Mouse (Mus musculus): ENCODE measurements around the gene Gm17428. TPM values are rescaled to one million over a fixed set of nuclear protein-coding genes. Genes with fewer than 3 reads are reported as not detected.
A peak's percentile ranks its signal among the peaks of the same experiment; 100 is the strongest.

Gene Gm17428
- polyA plus RNA-seq, 1 experiment, result not detected

GRCm38 (mm10) chr14:55023011-55023410 lies 46.3 kb downstream of the Gm17428 start:
- TF ChIP-seq CTCF (IDR thresholded peaks at IDR 0.05; ENCODE audit: low read depth, low read length) (no peak), POLR2A (IDR thresholded peaks at IDR 0.05; ENCODE audit: borderline replicate concordance, low read depth, low read length) (no peak)
- no peak overlapping the region for H3K27ac ChIP-seq (ENCODE audit: insufficient read depth, low read depth, low read length)
- H3K4me3 ChIP-seq (ENCODE audit: insufficient read depth, low read length), result no peak overlapping the region
- no peaks in the 10 kb centered on the region for H3K4me1 ChIP-seq (ENCODE audit: control insufficient read depth, insufficient read depth, low read length)

- Histone ChIP-seq H3K4me1 (ENCODE audit: control insufficient read depth, insufficient read depth, low read length) (no peaks in the 10 kb centered on the region), H3K4me3 (ENCODE audit: insufficient read depth, low read length) (no peak overlapping the region), H3K27ac (ENCODE audit: insufficient read depth, low read depth, low read length) (no peak overlapping the region)
- no peak for TF ChIP-seq POLR2A (IDR thresholded peaks at IDR 0.05; ENCODE audit: borderline replicate concordance, low read depth, low read length)
- peak; percentile 63 for TF ChIP-seq CTCF (IDR thresholded peaks at IDR 0.05; ENCODE audit: low read depth, low read length)
These were observed 47.5 kb downstream of the Gm17428 start for GRCm38 (mm10) chr14:55024236-55024635.

- Histone ChIP-seq H3K4me1 (ENCODE audit: control insufficient read depth, insufficient read depth, low read length) (no peaks in the 10 kb centered on the region), H3K4me3 (ENCODE audit: insufficient read depth, low read length) (no peak overlapping the region), H3K27ac (ENCODE audit: insufficient read depth, low read depth, low read length) (no peak overlapping the region)
- TF ChIP-seq CTCF (IDR thresholded peaks at IDR 0.05; ENCODE audit: low read depth, low read length) (no peak), POLR2A (IDR thresholded peaks at IDR 0.05; ENCODE audit: borderline replicate concordance, low read depth, low read length) (no peak)
These were observed 48.8 kb downstream of the Gm17428 start for GRCm38 (mm10) chr14:55025527-55025926.

Other genes starting within 250 kb of the Gm17428 start
- 35.7 and 42.6 TPM in 2 replicates for gene Slc7a8, start 195.0 kb upstream of the Gm17428 start, polyA plus RNA-seq (2012; ENCODE audit: insufficient read depth, insufficient read length, missing spikeins)
- not detected in 2 replicates for gene Rnf212b, start 162.8 kb upstream of the Gm17428 start, polyA plus RNA-seq (2012; ENCODE audit: insufficient read depth, insufficient read length, missing spikeins)
- 5.2 and 6.5 TPM in 2 replicates for gene Homez, start 106.0 kb upstream of the Gm17428 start, polyA plus RNA-seq (2012; ENCODE audit: insufficient read depth, insufficient read length, missing spikeins)
- gene Ppp1r3e, start 99.4 kb upstream of the Gm17428 start, polyA plus RNA-seq (2012; ENCODE audit: insufficient read depth, insufficient read length, missing spikeins), result 11.3 and 13.9 TPM in 2 replicates
- 25.9 and 29.2 TPM in 2 replicates for gene Bcl2l2, start 93.6 kb upstream of the Gm17428 start, polyA plus RNA-seq (2012; ENCODE audit: insufficient read depth, insufficient read length, missing spikeins)
- not detected in 2 replicates for gene Gm20521, start 93.5 kb upstream of the Gm17428 start, polyA plus RNA-seq (2012; ENCODE audit: insufficient read depth, insufficient read length, missing spikeins)
- 144 and 176 TPM in 2 replicates for gene Pabpn1, start 84.4 kb upstream of the Gm17428 start, polyA plus RNA-seq (2012; ENCODE audit: insufficient read depth, insufficient read length, missing spikeins)
- gene Slc22a17, start 63.8 kb upstream of the Gm17428 start, polyA plus RNA-seq (2012; ENCODE audit: insufficient read depth, insufficient read length, missing spikeins), result 0.32 and 1.8 TPM in 2 replicates
- gene Efs, start 50.8 kb upstream of the Gm17428 start, polyA plus RNA-seq (2012; ENCODE audit: insufficient read depth, insufficient read length, missing spikeins), result not detected in 2 replicates
- gene Il25, start 44.2 kb upstream of the Gm17428 start, polyA plus RNA-seq (2012; ENCODE audit: insufficient read depth, insufficient read length, missing spikeins), result not detected in 2 replicates
- gene Cmtm5, start 40.7 kb upstream of the Gm17428 start, polyA plus RNA-seq (2012; ENCODE audit: insufficient read depth, insufficient read length, missing spikeins), result not detected in 2 replicates
- gene Myh6, start 10.0 kb upstream of the Gm17428 start, polyA plus RNA-seq (2012; ENCODE audit: insufficient read depth, insufficient read length, missing spikeins), result not detected in 2 replicates
- not detected in 2 replicates for gene Myh7, start 17.7 kb downstream of the Gm17428 start, polyA plus RNA-seq (2012; ENCODE audit: insufficient read depth, insufficient read length, missing spikeins)
- gene Ngdn, start 38.5 kb downstream of the Gm17428 start, polyA plus RNA-seq (2012; ENCODE audit: insufficient read depth, insufficient read length, missing spikeins), result 38.3 and 44.2 TPM in 2 replicates
- 7.1 and 7.6 TPM in 2 replicates for gene Zfhx2, start 115.4 kb downstream of the Gm17428 start, polyA plus RNA-seq (2012; ENCODE audit: insufficient read depth, insufficient read length, missing spikeins)
- 10.6 and 12.3 TPM in 2 replicates for gene Thtpa, start 117.9 kb downstream of the Gm17428 start, polyA plus RNA-seq (2012; ENCODE audit: insufficient read depth, insufficient read length, missing spikeins)
- gene Ap1g2, start 129.7 kb downstream of the Gm17428 start, polyA plus RNA-seq (2012; ENCODE audit: insufficient read depth, insufficient read length, missing spikeins), result 43.0 and 51.9 TPM in 2 replicates
- not detected in 2 replicates for gene Jph4, start 140.0 kb downstream of the Gm17428 start, polyA plus RNA-seq (2012; ENCODE audit: insufficient read depth, insufficient read length, missing spikeins)
- gene Dhrs2, start 245.1 kb downstream of the Gm17428 start, polyA plus RNA-seq (2012; ENCODE audit: insufficient read depth, insufficient read length, missing spikeins), result not detected in 2 replicates

All from bone marrow macrophage, adult 2 months (primary cell).